In the genomic region with DNA sequence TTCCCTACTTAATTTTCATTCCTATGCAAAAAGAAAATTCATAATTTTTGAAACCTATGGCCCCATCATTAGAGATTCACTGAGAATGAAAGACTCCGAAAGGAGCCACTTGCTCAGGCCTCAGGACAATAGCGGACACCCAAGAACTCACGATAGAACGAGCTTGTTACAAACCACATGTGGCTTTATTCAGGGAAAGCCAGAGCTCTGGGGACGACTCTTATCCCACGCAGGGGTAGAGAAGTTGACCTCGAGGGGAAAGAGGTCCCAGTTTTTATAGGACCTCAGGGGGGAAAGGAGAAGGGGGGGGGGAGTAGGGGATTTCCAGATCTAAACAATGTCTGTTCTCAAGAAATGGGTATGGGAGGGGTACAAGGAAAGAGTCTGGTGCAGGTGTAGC, we compare ENCODE assay signal across 6 mouse cellular contexts. TPM values are rescaled to one million over a fixed set of nuclear protein-coding genes. Genes with fewer than 3 reads are reported as not detected.
A peak's percentile ranks its signal among the peaks of the same experiment; 100 is the strongest.
DNase-seq lines count a peak whose midpoint lies in the region; ATAC-seq lines count a peak whose summit lies in the region.
"Not testable (repeated sequence)": the region's sequence is repeated elsewhere in the genome, so short reads cannot be mapped to it uniquely, and the experiment has no call there.
"Had no signal": no experiment of that assay in that cellular context is flagged by ENCODE, and none has a peak within 500 bp of the region (broad histone marks: within the 10 kb centered on the region; RNA-seq: fewer than 3 reads in every experiment).

No protein-coding gene starts in this region.

- 73% methylated on average over 7 of the region's 7 CpGs for WGBS in midbrain, embryonic 11.5 days

- not testable (repeated sequence) for H3K4me2 ChIP-seq in midbrain, embryonic 11.5 days

- not testable (repeated sequence) for H3K9me3 ChIP-seq in midbrain, embryonic 11.5 days (ENCODE audit: control insufficient read depth, low read length)

- not testable (repeated sequence) for H3K4me3 ChIP-seq in midbrain, embryonic 11.5 days (ENCODE audit: low read depth, low read length)

- not testable (repeated sequence) for H3K27me3 ChIP-seq in midbrain, embryonic 11.5 days (ENCODE audit: control insufficient read depth, insufficient read depth, low read length)

- ATAC-seq in midbrain, embryonic 11.5 days (ENCODE audit: low FRiP score) = not testable (repeated sequence)

- DNase-seq in 3T3-L1 (ENCODE audit: low read depth, low spot score) = peak; percentile 13
- peak; percentile 81 for DNase-seq in heart, adult 11 months
- DNase-seq in midbrain, embryonic 11.5 days (ENCODE audit: low spot score, missing footprints) = peak; percentile 69
- DNase-seq in testis, postnatal 10 days (ENCODE audit: low spot score) = peak; percentile 2

- not testable (repeated sequence) for H3K9ac ChIP-seq in midbrain, embryonic 11.5 days (ENCODE audit: low read length)

- not testable (repeated sequence) for H3K27ac ChIP-seq in midbrain, embryonic 11.5 days (ENCODE audit: low read depth, low read length)

- not testable (repeated sequence) for H3K36me3 ChIP-seq in midbrain, embryonic 11.5 days (ENCODE audit: control insufficient read depth, insufficient read depth, low read length)

- H3K4me1 ChIP-seq in midbrain, embryonic 11.5 days (ENCODE audit: control insufficient read depth, insufficient read depth, low read length) = not testable (repeated sequence)

RNA-seq across cellular contexts. Expression of a gene that starts 35.6 kb away (rescaled TPM):
- polyA plus RNA-seq in midbrain, embryonic 11.5 days (2014; fragmentation: Nextera tagmentation; extraction: Ambion mirVana) = 0.67 and 0.84 TPM in 2 replicates
- polyA plus RNA-seq: G1E, Patski had no signal

Comparison
In these comparisons a context has a peak if more than half of its experiments do, and no peak if none do; other contexts are left out.
1. DNase-seq: peak in every context shown above with its lines; median percentile 81 in heart, adult 11 months; 69 in midbrain, embryonic 11.5 days; 13 in 3T3-L1; 2 in testis, postnatal 10 days.